Mouse (Mus musculus) kidney, postnatal 0 days (tissue): Measurements from ENCODE around the gene Galnt7. TPM values are rescaled to one million over a fixed set of nuclear protein-coding genes. Genes with fewer than 3 reads are reported as not detected.
"Not testable (repeated sequence)": the region's sequence is repeated elsewhere in the genome, so short reads cannot be mapped to it uniquely, and the experiment has no call there.

ENCODE experiments used
- ATAC-seq: fragments of 200-750 bp; cut with Nextera tagmentation; replicated peaks from 2 replicates; pipeline ENCODE4 v1.8.0; 2017; ENCODE audit warnings: low read depth, moderate number of reproducible peaks, moderate TSS enrichment, moderate library complexity; ENCODE audit not compliant: low FRiP score
- DNase-seq: peaks from one replicate; pipeline ENCODE4 v3.0.0-alpha.2; 2016; ENCODE audit warnings: low spot score
- H3K27ac ChIP-seq: fragments of 300-500 bp; sonication (generic); 2 replicates; pipeline ENCODE4 v1.5.1; 2014; ENCODE audit warnings: mild to moderate bottlenecking
- H3K27me3 ChIP-seq: fragments of 300-500 bp; sonication (generic); 2 replicates; pipeline ENCODE4 v1.6.1; 2014; ENCODE audit warnings: low read length, mixed read lengths; ENCODE audit not compliant: insufficient read depth
- H3K36me3 ChIP-seq: fragments of 300-500 bp; sonication (generic); 2 replicates; pipeline ENCODE4 v1.6.1; 2014; ENCODE audit warnings: low read length, mixed read lengths; ENCODE audit not compliant: insufficient read depth
- H3K4me1 ChIP-seq: fragments of 300-500 bp; sonication (generic); replicated peaks from 2 replicates; pipeline ENCODE4 v1.6.1; 2014; ENCODE audit warnings: antibody characterized with exemption, low read length, mixed read lengths; ENCODE audit not compliant: insufficient read depth
- H3K4me2 ChIP-seq: fragments of 300-500 bp; sonication (generic); 2 replicates; pipeline ENCODE4 v1.6.1; 2014; ENCODE audit warnings: mild to moderate bottlenecking, low read length, moderate library complexity, mixed read lengths
- H3K4me3 ChIP-seq: fragments of 300-500 bp; sonication (generic); replicated peaks from 2 replicates; pipeline ENCODE4 v1.5.1; 2014; ENCODE audit warnings: low read depth, low read length
- H3K9ac ChIP-seq: fragments of 300-500 bp; sonication (generic); 2 replicates; pipeline ENCODE4 v1.6.1; 2014; ENCODE audit warnings: low read depth, low read length
- H3K9me3 ChIP-seq: fragments of 300-500 bp; sonication (generic); replicated peaks from 2 replicates; pipeline ENCODE4 v1.6.1; 2016; ENCODE audit warnings: low read length, inconsistent platforms, mixed read lengths
- CTCF ChIP-seq: IDR thresholded peaks from 2 replicates; pipeline ENCODE4 v1.5.1; 2016; ENCODE audit warnings: antibody characterized with exemption, low read depth, mild to moderate bottlenecking, moderate library complexity
- WGBS: fragments of 180-500 bp; shearing (Covaris S2); extraction: QIAGEN DNeasy Blood & Tissue Kit; methylation state at CpG from one replicate; pipeline ENCODE4 v1.1.7; 2014; 5-methylcytosine and 5-hydroxymethylcytosine counted together
- polyA plus RNA-seq: library from polyadenylated mRNA; unstranded; fragments of >200 nt; fragmentation: Nextera tagmentation; extraction: Ambion mirVana; gene quantifications from 2 replicates; pipeline ENCODE4 v1.2.1, GENCODE M21; 2015

The Galnt7 gene
- polyA plus RNA-seq, 1 experiment from 2014 or later = 14.9 TPM

DNA sequence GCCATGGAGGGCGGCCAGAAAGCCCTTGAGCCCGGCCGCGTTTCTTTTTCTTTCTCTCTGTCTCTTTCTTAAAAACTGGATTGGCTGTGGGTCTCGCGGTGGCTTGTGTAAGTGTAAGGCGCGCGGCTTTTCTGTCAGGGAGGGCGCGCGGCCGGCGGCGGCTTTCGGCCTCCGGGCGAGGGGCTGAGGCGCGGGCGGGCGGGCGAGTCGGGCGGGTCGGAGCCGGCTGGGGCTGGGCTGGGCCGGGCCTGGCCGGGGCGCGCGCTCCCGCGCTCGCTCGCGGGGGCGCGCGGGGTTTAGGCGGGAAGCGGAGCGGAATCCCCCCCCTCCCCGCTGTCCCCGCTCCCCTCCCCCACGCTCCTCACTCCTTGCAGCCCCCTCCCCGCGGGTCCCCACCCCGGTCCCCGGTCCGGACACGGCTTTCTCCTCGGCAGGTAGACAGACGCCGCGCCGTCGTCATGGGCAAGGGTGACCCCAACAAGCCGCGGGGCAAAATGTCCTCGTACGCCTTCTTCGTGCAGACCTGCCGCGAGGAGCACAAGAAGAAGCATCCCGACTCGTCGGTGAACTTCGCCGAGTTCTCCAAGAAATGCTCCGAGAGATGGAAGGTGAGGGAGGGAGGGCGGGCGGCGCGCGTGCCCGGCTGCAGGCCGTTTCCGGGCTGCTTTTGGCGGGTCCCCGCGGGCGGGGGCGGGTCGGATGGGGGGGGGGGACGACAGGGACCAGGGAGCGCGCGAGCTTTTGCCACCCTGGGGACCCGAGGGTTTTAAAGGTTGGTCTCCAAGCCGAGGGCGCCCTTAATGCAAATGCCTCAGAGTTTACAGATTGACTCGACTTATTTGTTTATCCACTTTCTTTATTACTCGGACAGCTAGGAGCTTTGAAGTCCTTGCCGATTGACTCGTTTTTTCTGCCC lies 140.4 kb downstream of the Galnt7 start:
- no peak for TF ChIP-seq CTCF
- peak; percentile 53 for ATAC-seq
- no peaks in the 10 kb centered on the region for H3K4me1 ChIP-seq
- DNase-seq = peak; percentile 58
- WGBS = under 1% methylated on average over 67 of the region's 96 CpGs
- peak overlapping the region; percentile 99 for H3K27ac ChIP-seq
- peak overlapping the region; percentile 76 for H3K4me3 ChIP-seq
- peaks cover 6% of the 10 kb centered on the region; the same call in 1 of the 2 replicates for H3K36me3 ChIP-seq
- H3K27me3 ChIP-seq = no peaks in the 10 kb centered on the region
- H3K9ac ChIP-seq = peak overlapping the region; percentile 92
- no peaks in the 10 kb centered on the region for H3K9me3 ChIP-seq
- peak overlapping the region; percentile 52 for H3K4me2 ChIP-seq

DNA sequence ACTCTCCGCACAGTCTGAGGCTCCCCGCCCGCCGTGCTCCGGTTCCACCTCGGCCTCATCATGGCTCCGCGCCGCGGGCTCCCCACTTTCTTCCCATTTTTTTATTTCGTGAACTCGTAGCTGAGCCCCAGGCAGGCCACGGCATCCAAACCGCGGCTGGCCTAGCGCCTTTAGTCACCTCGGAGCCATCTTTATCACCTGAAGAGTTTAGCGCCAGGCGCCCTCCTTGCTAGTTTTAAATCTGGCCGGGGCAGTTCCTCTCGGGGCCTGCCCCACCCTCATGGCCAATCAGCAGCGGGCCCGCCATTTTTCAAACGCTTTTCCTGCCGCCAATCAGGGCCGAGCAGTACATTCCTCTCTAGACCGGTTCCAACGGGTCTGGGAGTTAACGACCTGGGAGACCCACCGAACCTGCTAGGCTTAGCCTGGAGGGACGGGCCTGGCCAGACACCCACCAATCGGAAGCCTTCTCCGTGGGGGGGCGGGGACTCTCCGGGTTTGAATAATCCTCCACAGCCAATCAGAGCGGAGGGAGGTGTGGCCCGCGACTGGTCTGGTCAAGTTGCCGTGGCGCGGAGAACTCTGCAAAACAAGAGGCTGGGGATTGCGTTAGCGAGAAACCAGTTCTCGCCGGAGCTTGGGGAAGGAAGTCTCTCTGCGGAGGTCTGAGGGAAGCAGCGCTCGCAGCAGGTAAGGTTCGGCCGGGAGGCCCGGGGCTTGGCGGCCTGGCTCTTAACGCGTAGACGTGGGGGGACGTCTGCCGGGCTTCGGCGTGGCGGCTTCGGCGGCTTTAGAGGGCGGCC lies 141.3 kb downstream of the Galnt7 start, which contains the start of gene Hmgb2:
TSS of gene Hmgb2 (plus strand) at position 592 of the 803 bp plus-strand sequence.
- under 1% methylated on average over 63 of the region's 63 CpGs for WGBS
- peak; percentile 100 for ATAC-seq
- Histone ChIP-seq H3K27me3 (no peaks in the 10 kb centered on the region), H3K27ac (peak within 1 kb of the TSS; percentile 99), H3K4me2 (peak within 1 kb of the TSS; percentile 96), H3K4me1 (no peaks in the 10 kb centered on the region), H3K9me3 (no peaks in the 10 kb centered on the region), H3K36me3 (peaks cover 6% of the 10 kb centered on the region; the same call in 1 of the 2 replicates), H3K9ac (peak within 1 kb of the TSS; percentile 92), H3K4me3 (peak within 1 kb of the TSS; percentile 76)
- TF ChIP-seq CTCF = no peak
- peak; percentile 100 for DNase-seq

GRCm38 (mm10) chr8:57510791-57511315 lies 142.0 kb downstream of the Galnt7 start:
- Histone ChIP-seq H3K9me3 (no peaks in the 10 kb centered on the region), H3K36me3 (peaks cover 6% of the 10 kb centered on the region; the same call in 1 of the 2 replicates), H3K27me3 (no peaks in the 10 kb centered on the region), H3K4me2 (peak overlapping the region; percentile 96), H3K4me1 (no peaks in the 10 kb centered on the region), H3K4me3 (peak overlapping the region; percentile 75), H3K27ac (peak overlapping the region; percentile 79), H3K9ac (peak overlapping the region; percentile 82)
- WGBS = under 1% methylated on average over 31 of the region's 31 CpGs
- ATAC-seq (no peak), DNase-seq (peak; percentile 34)
- no peak for TF ChIP-seq CTCF

GRCm38 (mm10) chr8:57508657-57509056 lies 144.2 kb downstream of the Galnt7 start:
- Histone ChIP-seq H3K27me3 (no peaks in the 10 kb centered on the region), H3K4me3 (no peak overlapping the region), H3K4me1 (no peaks in the 10 kb centered on the region), H3K9me3 (no peaks in the 10 kb centered on the region), H3K9ac (no peak overlapping the region), H3K27ac (no peak overlapping the region), H3K4me2 (no peak overlapping the region), H3K36me3 (peaks cover 3% of the 10 kb centered on the region; the same call in 1 of the 2 replicates)
- TF ChIP-seq CTCF = no peak
- DNase-seq (peak; percentile 33), ATAC-seq (no peak)
- 81% methylated on average over 4 of the region's 4 CpGs for whole genome bisulfite sequencing

DNA sequence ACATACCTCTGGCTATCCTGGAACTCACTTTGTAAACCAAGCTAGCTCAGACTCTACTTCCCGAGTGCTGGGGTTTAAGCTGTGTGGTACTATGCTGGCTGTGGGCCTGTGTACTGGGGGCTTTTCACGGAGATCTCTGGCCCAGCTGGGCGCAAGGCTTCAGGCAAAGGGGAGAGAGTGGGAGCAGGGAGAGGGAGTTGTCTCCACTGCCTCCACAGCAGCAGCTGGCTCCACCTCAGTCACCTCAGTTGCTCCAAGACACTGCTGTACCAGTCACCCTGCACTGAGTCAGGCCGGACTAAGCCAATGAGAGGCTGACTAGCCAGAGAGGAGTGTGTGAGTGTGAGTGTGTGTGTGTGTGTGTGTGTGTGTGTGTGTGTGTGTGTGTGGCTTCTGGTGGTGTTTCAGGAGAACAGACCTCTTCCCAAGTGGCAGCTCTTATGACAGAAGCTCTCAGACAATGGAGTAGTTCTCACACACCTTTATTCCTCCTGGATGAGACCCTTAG lies 145.2 kb downstream of the Galnt7 start:
- H3K27me3 ChIP-seq = no peaks in the 10 kb centered on the region
- DNase-seq = no peak
- 89% methylated on average over 4 of the region's 4 CpGs for WGBS

DNA sequence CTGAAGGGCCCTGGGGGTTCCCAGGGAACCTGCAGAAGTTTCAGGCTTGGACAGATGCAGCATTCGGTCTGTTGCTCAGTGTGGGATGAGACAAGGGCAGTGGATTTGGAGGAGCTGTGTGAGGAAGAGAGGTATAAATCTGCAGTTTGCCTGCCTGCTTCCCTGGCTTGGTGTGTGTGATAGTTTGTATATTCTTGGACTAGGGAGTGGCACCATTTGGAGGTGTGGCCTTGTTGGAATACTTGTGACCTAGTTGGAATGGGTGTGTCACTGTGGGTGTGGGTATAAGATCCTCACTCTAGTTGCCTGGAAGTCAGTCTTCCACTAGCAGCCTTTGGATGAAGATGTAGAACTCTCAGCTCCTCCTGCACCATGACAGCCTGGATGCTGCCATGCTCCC lies 147.3 kb downstream of the Galnt7 start:
- H3K4me1 ChIP-seq, H3K9ac ChIP-seq, H3K27ac ChIP-seq, ATAC-seq, H3K9me3 ChIP-seq, H3K27me3 ChIP-seq, H3K4me3 ChIP-seq, H3K4me2 ChIP-seq, DNase-seq, H3K36me3 ChIP-seq: not testable (repeated sequence)
- WGBS = 76% methylated on average over 1 of the region's 1 CpGs

More for the DNA sequence above, 145.2 kb downstream of the Galnt7 start:
- Histone ChIP-seq H3K36me3 (no peaks in the 10 kb centered on the region), H3K4me2 (no peak overlapping the region), H3K4me3 (no peak overlapping the region), H3K9ac (no peak overlapping the region), H3K9me3 (no peaks in the 10 kb centered on the region), H3K4me1 (no peaks in the 10 kb centered on the region), H3K27ac (no peak overlapping the region)
- TF ChIP-seq CTCF = no peak
- ATAC-seq = no peak
